11 mouse cellular contexts compared by ENCODE assay signal in genomic region chr4:145147006-145147961, GRCm38 (mm10). TPM values are rescaled to one million over a fixed set of nuclear protein-coding genes. Genes with fewer than 3 reads are reported as not detected.
A peak's percentile ranks its signal among the peaks of the same experiment; 100 is the strongest.
DNase-seq lines count a peak whose midpoint lies in the region; ATAC-seq and TF ChIP-seq lines count a peak whose summit lies in the region.
"Had no signal": no experiment of that assay in that cellular context is flagged by ENCODE, and none has a peak within 500 bp of the region (broad histone marks: within the 10 kb centered on the region; RNA-seq: fewer than 3 reads in every experiment).

No protein-coding gene starts in this region.

- H3K36me3 ChIP-seq in kidney, embryonic 15.5 days = peaks cover 72% of the 10 kb centered on the region
- peaks cover 59% of the 10 kb centered on the region for H3K36me3 ChIP-seq in thymus, adult 2 months (ENCODE audit: control insufficient read depth, insufficient read depth, low read length)
- H3K36me3 ChIP-seq in hindbrain, embryonic 13.5 days = peaks cover 78% of the 10 kb centered on the region

- peak; percentile 16 to 53 for DNase-seq in lung, adult 18-20 months
- DNase-seq in lung, adult 2 months = no peak
- peak; percentile 18 for DNase-seq in thymus, adult 2 months
- DNase-seq in layer of hippocampus, adult 18-20 months (ENCODE audit: low spot score in 2 of 2) = no peak
- DNase-seq: layer of hippocampus, postnatal 36 days had no signal

- no peak overlapping the region for H3K27ac ChIP-seq in kidney, embryonic 15.5 days
- H3K27ac ChIP-seq in thymus, adult 2 months (ENCODE audit: control insufficient read depth, insufficient read depth, low read length) = no peak overlapping the region
- no peak overlapping the region for H3K27ac ChIP-seq in hindbrain, embryonic 13.5 days
- H3K27ac ChIP-seq: forebrain, embryonic 12.5 days; liver, embryonic 15.5 days had no signal

- H3K9me3 ChIP-seq in kidney, embryonic 15.5 days (replicated peaks) = no peaks in the 10 kb centered on the region
- H3K9me3 ChIP-seq in hindbrain, embryonic 13.5 days = no peaks in the 10 kb centered on the region
- H3K9me3 ChIP-seq: forebrain, embryonic 12.5 days; liver, embryonic 15.5 days had no signal

- no peak for TF ChIP-seq CTCF in lung, adult 2 months (IDR thresholded peaks at IDR 0.05; ENCODE audit: insufficient read depth, low read length)
- no peak for TF ChIP-seq CTCF in thymus, adult 2 months (IDR thresholded peaks at IDR 0.05; ENCODE audit: borderline replicate concordance, control insufficient read depth, extremely low read depth, insufficient read depth, low read length, poor library complexity)

- H3K27me3 ChIP-seq in kidney, embryonic 15.5 days = no peaks in the 10 kb centered on the region
- H3K27me3 ChIP-seq in thymus, adult 2 months (ENCODE audit: control insufficient read depth, insufficient read depth, low read length) = no peaks in the 10 kb centered on the region
- H3K27me3 ChIP-seq in hindbrain, embryonic 13.5 days = no peaks in the 10 kb centered on the region
- H3K27me3 ChIP-seq: forebrain, embryonic 12.5 days; liver, embryonic 15.5 days had no signal

- WGBS in lung, adult 2 months = 51% methylated on average over 5 of the region's 5 CpGs
- WGBS in kidney, embryonic 15.5 days = 67% methylated on average over 5 of the region's 5 CpGs
- 92% methylated on average over 5 of the region's 5 CpGs for WGBS in thymus, adult 2 months
- WGBS in hindbrain, embryonic 13.5 days = 77% methylated on average over 5 of the region's 5 CpGs

- ATAC-seq in common myeloid progenitor, adult 5-6 weeks (replicated peaks; ENCODE audit: low read depth, poor library complexity, severe bottlenecking) = peak; percentile 31; the same call in 1 of the 2 replicates
- ATAC-seq in kidney, embryonic 15.5 days (replicated peaks; ENCODE audit: low FRiP score) = 0 out of 2 replicates have a peak, but pooled peaks have one; percentile 15
- no peak for ATAC-seq in hindbrain, embryonic 13.5 days (ENCODE audit: low FRiP score)
- no peak for ATAC-seq in erythroid progenitor cell, adult 5-6 weeks (replicated peaks; ENCODE audit: low FRiP score, poor library complexity, severe bottlenecking)

- H3K4me1 ChIP-seq in lung, adult 2 months (ENCODE audit: control insufficient read depth, insufficient read depth, low read length) = no peaks in the 10 kb centered on the region; the same call in 1 of the 2 replicates
- H3K4me1 ChIP-seq in kidney, embryonic 15.5 days = no peaks in the 10 kb centered on the region
- no peaks in the 10 kb centered on the region for H3K4me1 ChIP-seq in thymus, adult 2 months (replicated peaks; ENCODE audit: control insufficient read depth, insufficient read depth, low read length)
- H3K4me1 ChIP-seq in hindbrain, embryonic 13.5 days (replicated peaks) = no peaks in the 10 kb centered on the region
- H3K4me1 ChIP-seq: forebrain, embryonic 12.5 days; liver, embryonic 15.5 days had no signal

- no peak overlapping the region for H3K4me2 ChIP-seq in kidney, embryonic 15.5 days
- no peak overlapping the region for H3K4me2 ChIP-seq in hindbrain, embryonic 13.5 days
- H3K4me2 ChIP-seq: forebrain, embryonic 12.5 days; liver, embryonic 15.5 days had no signal

- H3K9ac ChIP-seq in kidney, embryonic 15.5 days = no peak overlapping the region
- no peak overlapping the region for H3K9ac ChIP-seq in hindbrain, embryonic 13.5 days
- H3K9ac ChIP-seq: forebrain, embryonic 12.5 days; liver, embryonic 15.5 days had no signal

- H3K4me3 ChIP-seq in lung, adult 2 months (replicated peaks; ENCODE audit: extremely low read depth, low read depth, low read length) = no peak overlapping the region
- no peak overlapping the region for H3K4me3 ChIP-seq in kidney, embryonic 15.5 days (replicated peaks)
- no peak overlapping the region for H3K4me3 ChIP-seq in thymus, adult 2 months (ENCODE audit: control insufficient read depth, insufficient read depth, low read length)
- H3K4me3 ChIP-seq in hindbrain, embryonic 13.5 days = no peak overlapping the region
- H3K4me3 ChIP-seq: forebrain, embryonic 12.5 days; liver, embryonic 15.5 days had no signal

- TF ChIP-seq POLR2A in lung, adult 2 months (IDR thresholded peaks at IDR 0.05; ENCODE audit: borderline replicate concordance, extremely low read depth, low read depth, low read length) = no peak
- no peak for TF ChIP-seq POLR2A in thymus, adult 2 months (IDR thresholded peaks at IDR 0.05; ENCODE audit: control insufficient read depth, extremely low read depth, insufficient read depth, low read length, poor library complexity)

RNA-seq across cellular contexts. Expression of gene Vps13d, which starts 47.5 kb away (rescaled TPM):
- polyA plus RNA-seq in lung, adult 2 months (2012; rRNA removed) = 10.6 and 15.7 TPM in 2 replicates
- 26.6 and 41.7 TPM in 2 replicates for total RNA-seq in common myeloid progenitor, adult 5-6 weeks (2017)
- 9.9 and 10.1 TPM in 2 replicates for polyA plus RNA-seq in kidney, embryonic 15.5 days (2015; fragmentation: Nextera tagmentation; extraction: Ambion mirVana)
- polyA plus RNA-seq in thymus, adult 2 months (2012; rRNA removed) = 22.5 and 23.5 TPM in 2 replicates
- total RNA-seq in layer of hippocampus, adult 18-20 months (2021) = 10 to 100 TPM; 62.2 to 72.8 TPM
- 8.7 and 9.2 TPM in 2 replicates for polyA plus RNA-seq in hindbrain, embryonic 13.5 days (2015; fragmentation: Nextera tagmentation; extraction: Ambion mirVana)
- total RNA-seq in erythroid progenitor cell, adult 5-6 weeks (2015; ENCODE audit: low replicate concordance) = 46.9 and 54.5 TPM in 2 replicates
- total RNA-seq in erythroid progenitor cell, adult 5-6 weeks (2017; ENCODE audit: low replicate concordance) = 65.3 and 66.2 TPM in 2 replicates

Comparison
In these comparisons a context has a peak if more than half of its experiments do, and no peak if none do; other contexts are left out.
1. DNase-seq: peak in lung, adult 18-20 months (2 of 2) and thymus, adult 2 months (single experiment); none in lung, adult 2 months (single experiment) and layer of hippocampus, adult 18-20 months (0 of 2).
2. ATAC-seq: peak in common myeloid progenitor, adult 5-6 weeks (single experiment) and kidney, embryonic 15.5 days (single experiment); none in hindbrain, embryonic 13.5 days (single experiment) and erythroid progenitor cell, adult 5-6 weeks (single experiment).